Mouse (Mus musculus) layer of hippocampus, postnatal 14 days (tissue): ENCODE results near the gene Gm44511. TPM values are rescaled to one million over a fixed set of nuclear protein-coding genes. Genes with fewer than 3 reads are reported as not detected.
A peak's percentile ranks its signal among the peaks of the same experiment; 100 is the strongest.

Experiments used
- DNase-seq, 2 experiments: peaks; one replicate each; pipeline ENCODE4 v3.0.0; 2021 to 2022; ENCODE audit warnings: low spot score in 2 of 2, mixed read lengths in 1 of 2
- long read RNA-seq, 2 experiments: library from polyadenylated mRNA; stranded (forward); transcript quantifications; one replicate each; pipeline ENCODE4 v2.0.0; 2021
- total RNA-seq, 2 experiments: library from RNA; stranded (reverse); gene quantifications; 2 replicates each; pipeline ENCODE4 v1.2.3; 2021

The Gm44511 gene
- total RNA-seq, result not detected
- long read RNA-seq, experiment 1, partial matches to known transcripts, result 0 of 7 reads
- long read RNA-seq, experiment 1, other reads (novel, unspliced or antisense), result 7 of 7 reads
- long read RNA-seq, experiment 2, partial matches to known transcripts, result 0 of 29 reads
- long read RNA-seq, experiment 2, other reads (novel, unspliced or antisense), result 29 of 29 reads

GRCm38 (mm10) chr6:128826132-128826531, at the start of gene Gm44511, which contains the start of gene Klrb1b:
Gene Gm44511 (minus strand): TSS chr6:128826315.
Gene Klrb1b (minus strand): TSS chr6:128826331.
- no peak for DNase-seq

- DNase-seq, result no peak
These were observed 45.9 kb upstream of the Gm44511 start for GRCm38 (mm10) chr6:128871910-128872610.

- no peak for DNase-seq
These were observed 42.7 kb upstream of the Gm44511 start for GRCm38 (mm10) chr6:128868861-128869260.

- no peak for DNase-seq
These were observed 31.9 kb upstream of the Gm44511 start for GRCm38 (mm10) chr6:128857976-128858375.

GRCm38 (mm10) chr6:128856250-128856649, 30.1 kb upstream of the Gm44511 start:
- DNase-seq, result peak; percentile 39 to 63

- DNase-seq, result no peak
These were observed 29.4 kb upstream of the Gm44511 start for GRCm38 (mm10) chr6:128855477-128855876.

GRCm38 (mm10) chr6:128854895-128855294, 28.8 kb upstream of the Gm44511 start:
- DNase-seq, result no peak

- peak; percentile 71 to 75 for DNase-seq
These were observed 28.1 kb upstream of the Gm44511 start for GRCm38 (mm10) chr6:128854024-128854820.

- no peak for DNase-seq
These were observed 26.7 kb upstream of the Gm44511 start for GRCm38 (mm10) chr6:128852766-128853165.

- no peak for DNase-seq
These were observed 25.0 kb upstream of the Gm44511 start for GRCm38 (mm10) chr6:128851151-128851550.

GRCm38 (mm10) chr6:128850671-128851070, 24.6 kb upstream of the Gm44511 start:
- no peak for DNase-seq

GRCm38 (mm10) chr6:128849902-128850301, 23.8 kb upstream of the Gm44511 start:
- peak in 1 of 2 experiments; percentile 41 for DNase-seq

- no peak for DNase-seq
These were observed 21.3 kb upstream of the Gm44511 start for GRCm38 (mm10) chr6:128847401-128847800.

GRCm38 (mm10) chr6:128845998-128846542, 20.0 kb upstream of the Gm44511 start:
- no peak for DNase-seq

- DNase-seq, result peak; percentile 84 to 89
These were observed 19.3 kb upstream of the Gm44511 start for GRCm38 (mm10) chr6:128845319-128845979.

GRCm38 (mm10) chr6:128844586-128845080, 18.5 kb upstream of the Gm44511 start:
- DNase-seq, result no peak

- DNase-seq, result no peak
These were observed 18.0 kb upstream of the Gm44511 start for GRCm38 (mm10) chr6:128844131-128844530.

- peak in 1 of 2 experiments; percentile 47 for DNase-seq
These were observed 17.4 kb upstream of the Gm44511 start for GRCm38 (mm10) chr6:128843479-128843992.

- peak; percentile 96 for DNase-seq
These were observed 16.9 kb upstream of the Gm44511 start for GRCm38 (mm10) chr6:128842945-128843478.

GRCm38 (mm10) chr6:128842356-128842944, 16.3 kb upstream of the Gm44511 start:
- no peak for DNase-seq
